Mouse (Mus musculus): ENCODE results near the gene Aqp8. TPM values are rescaled to one million over a fixed set of nuclear protein-coding genes. Genes with fewer than 3 reads are reported as not detected.

The Aqp8 gene
- polyA plus RNA-seq, 1 experiment from 2014 or later, result 0.69 TPM

GRCm38 (mm10) chr7:123463569-123463968 lies 1.5 kb downstream of the Aqp8 start:
- no peak overlapping the region for H3K4me2 ChIP-seq (replicated peaks; ENCODE audit: low read depth, low read length)
- WGBS, result 82% methylated on average over 4 of the region's 4 CpGs
- no peaks in the 10 kb centered on the region for H3K27me3 ChIP-seq (ENCODE audit: insufficient read depth, low read length)
- no peak overlapping the region for H3K4me3 ChIP-seq (ENCODE audit: low read length)
- H3K9ac ChIP-seq (replicated peaks; ENCODE audit: low read length), result no peak overlapping the region
- no peak overlapping the region for H3K27ac ChIP-seq (ENCODE audit: low read length)
- H3K4me1 ChIP-seq (ENCODE audit: insufficient read depth, low read length), result peaks cover 4% of the 10 kb centered on the region; the same call in 1 of the 2 replicates
- ATAC-seq (ENCODE audit: low FRiP score, low TSS enrichment), result no peak
- H3K36me3 ChIP-seq (ENCODE audit: insufficient read depth, low read length), result no peaks in the 10 kb centered on the region
- no peaks in the 10 kb centered on the region for H3K9me3 ChIP-seq (ENCODE audit: low read length)

- 32% methylated on average over 6 of the region's 6 CpGs for WGBS
- no peak overlapping the region for H3K9ac ChIP-seq (replicated peaks; ENCODE audit: low read length)
- ATAC-seq (ENCODE audit: low FRiP score, low TSS enrichment), result peak; percentile 83; the same call in 1 of the 2 replicates
Measured at GRCm38 (mm10) chr7:123465692-123466387, 3.7 kb downstream of the Aqp8 start.

GRCm38 (mm10) chr7:123467961-123468360 lies 5.9 kb downstream of the Aqp8 start:
- Histone ChIP-seq H3K27me3 (ENCODE audit: insufficient read depth, low read length) (no peaks in the 10 kb centered on the region), H3K36me3 (ENCODE audit: insufficient read depth, low read length) (no peaks in the 10 kb centered on the region), H3K4me2 (replicated peaks; ENCODE audit: low read depth, low read length) (no peak overlapping the region), H3K4me3 (ENCODE audit: low read length) (no peak overlapping the region), H3K4me1 (ENCODE audit: insufficient read depth, low read length) (no peaks in the 10 kb centered on the region), H3K27ac (ENCODE audit: low read length) (no peak overlapping the region), H3K9ac (replicated peaks; ENCODE audit: low read length) (no peak overlapping the region), H3K9me3 (ENCODE audit: low read length) (no peaks in the 10 kb centered on the region)
- 92% methylated on average over 1 of the region's 1 CpGs for WGBS
- no peak for ATAC-seq (ENCODE audit: low FRiP score, low TSS enrichment)

More at GRCm38 (mm10) chr7:123465692-123466387, 3.7 kb downstream of the Aqp8 start:
- no peaks in the 10 kb centered on the region for H3K27me3 ChIP-seq (ENCODE audit: insufficient read depth, low read length)
- H3K36me3 ChIP-seq (ENCODE audit: insufficient read depth, low read length), result no peaks in the 10 kb centered on the region
- H3K27ac ChIP-seq (ENCODE audit: low read length), result no peak overlapping the region
- peaks cover 4% of the 10 kb centered on the region; the same call in 1 of the 2 replicates for H3K4me1 ChIP-seq (ENCODE audit: insufficient read depth, low read length)
- H3K4me2 ChIP-seq (replicated peaks; ENCODE audit: low read depth, low read length), result no peak overlapping the region
- H3K4me3 ChIP-seq (ENCODE audit: low read length), result no peak overlapping the region
- H3K9me3 ChIP-seq (ENCODE audit: low read length), result no peaks in the 10 kb centered on the region

- H3K27ac ChIP-seq (ENCODE audit: low read length), result no peak overlapping the region
- H3K36me3 ChIP-seq (ENCODE audit: insufficient read depth, low read length), result peaks cover 4% of the 10 kb centered on the region; the same call in 1 of the 2 replicates
- no peak for ATAC-seq (ENCODE audit: low FRiP score, low TSS enrichment)
- WGBS, result 76% methylated on average over 5 of the region's 5 CpGs
- H3K4me2 ChIP-seq (replicated peaks; ENCODE audit: low read depth, low read length), result no peak overlapping the region
- no peaks in the 10 kb centered on the region for H3K9me3 ChIP-seq (ENCODE audit: low read length)
- no peak overlapping the region for H3K4me3 ChIP-seq (ENCODE audit: low read length)
- H3K9ac ChIP-seq (replicated peaks; ENCODE audit: low read length), result no peak overlapping the region
- H3K27me3 ChIP-seq (ENCODE audit: insufficient read depth, low read length), result no peaks in the 10 kb centered on the region
- H3K4me1 ChIP-seq (ENCODE audit: insufficient read depth, low read length), result no peaks in the 10 kb centered on the region
Measured at GRCm38 (mm10) chr7:123487703-123488102, 25.6 kb downstream of the Aqp8 start.

GRCm38 (mm10) chr7:123499481-123500238 lies 37.6 kb downstream of the Aqp8 start:
- 38% methylated on average over 19 of the region's 19 CpGs for WGBS
- Histone ChIP-seq H3K4me1 (ENCODE audit: insufficient read depth, low read length) (peaks cover 8% of the 10 kb centered on the region; the same call in 1 of the 2 replicates), H3K36me3 (ENCODE audit: insufficient read depth, low read length) (no peaks in the 10 kb centered on the region), H3K4me3 (ENCODE audit: low read length) (peak overlapping the region; percentile 58), H3K9ac (replicated peaks; ENCODE audit: low read length) (peak overlapping the region; percentile 59), H3K27me3 (ENCODE audit: insufficient read depth, low read length) (no peaks in the 10 kb centered on the region), H3K4me2 (replicated peaks; ENCODE audit: low read depth, low read length) (peak overlapping the region; percentile 77), H3K9me3 (ENCODE audit: low read length) (no peaks in the 10 kb centered on the region), H3K27ac (ENCODE audit: low read length) (no peak overlapping the region)
- no peak for ATAC-seq (ENCODE audit: low FRiP score, low TSS enrichment)

GRCm38 (mm10) chr7:123500239-123501219 lies 38.4 kb downstream of the Aqp8 start, which contains the start of gene Zkscan2:
Zkscan2 (minus strand) TSS chr7:123500449.
- Histone ChIP-seq H3K9ac (replicated peaks; ENCODE audit: low read length) (peak within 1 kb of the TSS; percentile 59), H3K4me2 (replicated peaks; ENCODE audit: low read depth, low read length) (peak within 1 kb of the TSS; percentile 77), H3K9me3 (ENCODE audit: low read length) (no peaks in the 10 kb centered on the region), H3K36me3 (ENCODE audit: insufficient read depth, low read length) (no peaks in the 10 kb centered on the region), H3K4me3 (ENCODE audit: low read length) (peak within 1 kb of the TSS; percentile 58), H3K27ac (ENCODE audit: low read length) (no peak within 1 kb of the TSS), H3K4me1 (ENCODE audit: insufficient read depth, low read length) (peaks cover 8% of the 10 kb centered on the region; the same call in 1 of the 2 replicates), H3K27me3 (ENCODE audit: insufficient read depth, low read length) (no peaks in the 10 kb centered on the region)
- WGBS, result 1% methylated on average over 64 of the region's 71 CpGs
- ATAC-seq (ENCODE audit: low FRiP score, low TSS enrichment), result peak; percentile 93

- WGBS, result 27% methylated on average over 1 of the region's 1 CpGs
- ATAC-seq (ENCODE audit: low FRiP score, low TSS enrichment), result no peak
- peaks cover 8% of the 10 kb centered on the region; the same call in 1 of the 2 replicates for H3K4me1 ChIP-seq (ENCODE audit: insufficient read depth, low read length)
- H3K4me3 ChIP-seq (ENCODE audit: low read length), result no peak overlapping the region
- no peak overlapping the region for H3K4me2 ChIP-seq (replicated peaks; ENCODE audit: low read depth, low read length)
- no peak overlapping the region for H3K9ac ChIP-seq (replicated peaks; ENCODE audit: low read length)
- peaks cover 11% of the 10 kb centered on the region; the same call in 1 of the 2 replicates for H3K9me3 ChIP-seq (ENCODE audit: low read length)
- no peaks in the 10 kb centered on the region for H3K27me3 ChIP-seq (ENCODE audit: insufficient read depth, low read length)
- no peaks in the 10 kb centered on the region for H3K36me3 ChIP-seq (ENCODE audit: insufficient read depth, low read length)
- no peak overlapping the region for H3K27ac ChIP-seq (ENCODE audit: low read length)
Measured at GRCm38 (mm10) chr7:123503358-123503757, 41.3 kb downstream of the Aqp8 start.

GRCm38 (mm10) chr7:123507946-123508345 lies 45.9 kb downstream of the Aqp8 start:
- ATAC-seq (ENCODE audit: low FRiP score, low TSS enrichment), result no peak
- 66% methylated on average over 7 of the region's 7 CpGs for WGBS
- H3K4me2 ChIP-seq (replicated peaks; ENCODE audit: low read depth, low read length), result no peak overlapping the region
- no peaks in the 10 kb centered on the region for H3K4me1 ChIP-seq (ENCODE audit: insufficient read depth, low read length)
- no peak overlapping the region for H3K9ac ChIP-seq (replicated peaks; ENCODE audit: low read length)
- H3K27me3 ChIP-seq (ENCODE audit: insufficient read depth, low read length), result no peaks in the 10 kb centered on the region
- no peaks in the 10 kb centered on the region for H3K36me3 ChIP-seq (ENCODE audit: insufficient read depth, low read length)
- peaks cover 12% of the 10 kb centered on the region; the same call in 1 of the 2 replicates for H3K9me3 ChIP-seq (ENCODE audit: low read length)
- H3K27ac ChIP-seq (ENCODE audit: low read length), result no peak overlapping the region
- H3K4me3 ChIP-seq (ENCODE audit: low read length), result no peak overlapping the region

Measured in kidney, embryonic 16.5 days (tissue).